Mouse (Mus musculus) olfactory bulb, adult 2 months (tissue): ENCODE data around the gene Slfn2.

ENCODE experiments used
- CTCF ChIP-seq: fragments of 200-500 bp; IDR thresholded peaks from 2 replicates; pipeline ENCODE4 v1.5.1; 2012; ENCODE audit warnings: low read depth, mild to moderate bottlenecking, low read length, moderate library complexity; ENCODE audit not compliant: insufficient read depth
- POLR2A ChIP-seq: fragments of 200-500 bp; IDR thresholded peaks from 2 replicates; pipeline ENCODE4 v1.6.1; 2012; ENCODE audit warnings: mild to moderate bottlenecking, low read depth, low read length, moderate library complexity; ENCODE audit not compliant: insufficient read depth

DNA sequence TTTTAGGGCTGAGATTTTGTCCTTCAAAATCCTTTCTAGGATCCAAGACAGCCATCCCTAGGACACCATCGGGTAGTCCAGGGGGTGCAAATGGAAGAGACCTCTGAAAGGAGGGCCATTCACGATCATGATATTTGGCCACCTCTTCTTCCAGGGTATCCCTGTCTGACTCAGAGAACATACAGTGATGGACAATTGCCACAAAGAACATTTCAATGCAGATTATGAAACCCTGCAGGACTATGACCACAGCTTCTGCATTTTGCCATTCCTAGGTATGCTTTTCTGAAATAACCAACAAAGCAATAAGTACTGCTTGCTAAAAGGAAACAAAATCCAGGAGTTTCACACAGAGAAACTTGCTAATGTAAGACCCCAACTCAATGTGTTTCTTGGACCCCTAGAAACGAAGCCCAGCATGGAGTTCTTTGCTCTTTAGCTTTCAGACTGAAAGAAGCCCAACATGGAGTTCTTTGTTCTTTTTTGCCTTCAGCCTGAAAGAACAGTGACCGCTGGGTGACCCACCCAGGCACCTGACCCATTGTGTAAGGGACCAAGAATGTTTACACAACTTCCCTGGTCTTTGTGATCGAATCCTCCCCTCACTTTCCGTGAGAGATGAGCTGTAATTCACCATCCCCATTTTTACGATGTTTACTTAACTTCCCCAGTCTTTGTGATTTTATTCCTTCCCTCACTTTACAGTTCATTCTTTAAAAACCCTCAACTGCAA, 18.0 kb downstream of the Slfn2 start:
- no peak for TF ChIP-seq POLR2A
- no peak for TF ChIP-seq CTCF
